Mouse (Mus musculus) cerebellum, adult 2 months (tissue): ENCODE measurements around the gene Smad9. TPM values are rescaled to one million over a fixed set of nuclear protein-coding genes. Genes with fewer than 3 reads are reported as not detected.
A peak's percentile ranks its signal among the peaks of the same experiment; 100 is the strongest.

Source experiments
- DNase-seq, 2 experiments: peaks; one replicate each; pipeline ENCODE4 v3.0.0; 2021
- H3K27ac ChIP-seq: fragments of 200-500 bp; 2 replicates; pipeline ENCODE4 v1.5.1; 2012; ENCODE audit warnings: low read length, control low read depth, inconsistent platforms; ENCODE audit not compliant: insufficient read depth
- H3K27me3 ChIP-seq: fragments of 200-500 bp; 2 replicates; pipeline ENCODE4 v1.6.1; 2012; ENCODE audit warnings: inconsistent platforms, mild to moderate bottlenecking, low read length, moderate library complexity; ENCODE audit not compliant: control insufficient read depth, insufficient read depth
- H3K4me1 ChIP-seq: fragments of 200-500 bp; 2 replicates; pipeline ENCODE4 v1.6.1; 2011; ENCODE audit warnings: low read length; ENCODE audit not compliant: control insufficient read depth, insufficient read depth
- H3K4me3 ChIP-seq: fragments of 200-500 bp; replicated peaks from 2 replicates; pipeline ENCODE3; 2011; ENCODE audit warnings: mild to moderate bottlenecking, low read depth, low read length, control low read depth; ENCODE audit not compliant: insufficient read depth
- CTCF ChIP-seq: fragments of 200-500 bp; IDR thresholded peaks from 2 replicates; pipeline ENCODE4 v1.5.1; 2011; ENCODE audit warnings: low read depth, mild to moderate bottlenecking, control low read depth, low read length, moderate library complexity, borderline replicate concordance; ENCODE audit not compliant: insufficient read depth
- POLR2A ChIP-seq: fragments of 200-500 bp; IDR thresholded peaks from 2 replicates; pipeline ENCODE4 v1.6.1; 2011; ENCODE audit warnings: low read length, control low read depth, borderline replicate concordance; ENCODE audit not compliant: insufficient read depth
- WGBS: fragments of 180-500 bp; shearing (Covaris S2); methylation state at CpG from one replicate; pipeline ENCODE4 v1.1.7; 2018; 5-methylcytosine and 5-hydroxymethylcytosine counted together
- polyA plus RNA-seq: library from polyadenylated mRNA; depleted of rRNA; stranded (reverse); fragments of >200 nt; gene quantifications from 2 replicates; pipeline ENCODE4 v1.2.3, GENCODE M21; 2012

Gene Smad9
- polyA plus RNA-seq, 1 experiment = 13.7 TPM

DNA sequence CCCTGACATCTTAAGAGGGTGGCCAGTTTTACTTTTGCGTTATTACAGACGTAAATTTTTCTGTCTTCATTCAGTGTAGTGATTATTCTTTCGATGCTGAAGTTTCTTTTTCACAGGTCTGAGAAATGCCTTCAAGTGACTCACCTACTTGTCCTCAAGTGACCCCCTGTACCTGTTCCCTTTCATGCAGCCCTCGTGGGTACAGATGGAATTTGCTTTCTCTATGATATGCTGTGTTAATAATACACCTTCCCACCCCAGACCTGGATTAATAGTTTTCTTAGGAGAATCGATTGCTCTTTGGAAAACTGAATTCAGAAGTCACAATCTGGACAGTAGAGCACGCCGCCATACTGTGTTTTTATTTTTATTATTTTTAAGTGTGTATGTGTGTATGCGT lies 18.1 kb upstream of the Smad9 start:
- DNase-seq = no peak
- TF ChIP-seq CTCF (no peak), POLR2A (no peak)
- 94% methylated on average over 8 of the region's 8 CpGs for WGBS

DNA sequence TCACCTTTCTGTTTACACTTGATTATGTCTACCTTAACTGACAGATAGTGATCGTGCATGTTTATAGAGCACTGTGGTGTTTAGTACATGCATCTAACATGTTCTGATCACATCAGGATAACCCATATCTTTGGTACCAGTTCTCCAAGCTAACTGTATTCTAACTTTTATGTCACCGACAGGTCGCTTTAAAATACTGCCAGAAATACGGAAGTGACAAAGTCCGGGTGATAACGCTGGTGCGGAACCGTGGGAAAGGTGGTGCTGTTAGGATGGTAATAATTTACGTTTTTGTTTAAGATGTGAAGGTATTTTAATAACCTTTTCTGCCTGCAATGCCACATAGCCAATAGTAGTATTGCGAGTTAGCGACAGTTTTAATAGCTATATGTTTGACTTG lies 13.4 kb upstream of the Smad9 start:
- no peak overlapping the region for H3K27ac ChIP-seq
- H3K4me1 ChIP-seq = no peaks in the 10 kb centered on the region; the same call in 1 of the 2 replicates
- TF ChIP-seq CTCF (no peak), POLR2A (no peak)
- H3K4me3 ChIP-seq = no peak overlapping the region
- DNase-seq = no peak
- H3K27me3 ChIP-seq = no peaks in the 10 kb centered on the region
- WGBS = 97% methylated on average over 11 of the region's 11 CpGs

More for the DNA sequence above, 18.1 kb upstream of the Smad9 start:
- Histone ChIP-seq H3K27ac (no peak overlapping the region), H3K4me1 (no peaks in the 10 kb centered on the region), H3K27me3 (no peaks in the 10 kb centered on the region), H3K4me3 (no peak overlapping the region)

DNA sequence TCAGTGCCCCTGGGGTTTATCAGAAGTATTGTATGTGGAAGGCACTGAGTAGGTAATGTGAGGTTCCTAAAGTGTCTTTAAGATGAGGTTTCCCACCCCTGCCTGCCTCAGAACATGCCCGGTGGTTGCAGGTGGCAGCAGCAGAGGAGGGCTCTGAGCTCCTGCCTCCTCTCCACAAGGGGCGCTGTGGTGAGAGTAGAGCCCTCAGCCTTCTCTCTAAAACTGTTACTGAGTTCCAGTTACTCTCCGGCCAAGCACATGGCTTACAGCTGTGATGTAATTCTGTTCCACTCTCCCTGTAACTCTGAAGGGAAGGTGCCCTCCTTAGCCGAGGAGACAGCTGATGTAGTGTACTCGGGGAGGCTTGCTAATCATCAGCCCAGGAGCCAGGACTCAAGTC lies 9.6 kb upstream of the Smad9 start:
- no peak overlapping the region for H3K27ac ChIP-seq
- no peak for TF ChIP-seq POLR2A
- peak; percentile 40; the same call in 1 of the 2 replicates for TF ChIP-seq CTCF
- 52% methylated on average over 5 of the region's 5 CpGs for WGBS
- no peaks in the 10 kb centered on the region; the same call in 1 of the 2 replicates for H3K4me1 ChIP-seq
- no peak for DNase-seq
- H3K27me3 ChIP-seq = no peaks in the 10 kb centered on the region
- H3K4me3 ChIP-seq = no peak overlapping the region

DNA sequence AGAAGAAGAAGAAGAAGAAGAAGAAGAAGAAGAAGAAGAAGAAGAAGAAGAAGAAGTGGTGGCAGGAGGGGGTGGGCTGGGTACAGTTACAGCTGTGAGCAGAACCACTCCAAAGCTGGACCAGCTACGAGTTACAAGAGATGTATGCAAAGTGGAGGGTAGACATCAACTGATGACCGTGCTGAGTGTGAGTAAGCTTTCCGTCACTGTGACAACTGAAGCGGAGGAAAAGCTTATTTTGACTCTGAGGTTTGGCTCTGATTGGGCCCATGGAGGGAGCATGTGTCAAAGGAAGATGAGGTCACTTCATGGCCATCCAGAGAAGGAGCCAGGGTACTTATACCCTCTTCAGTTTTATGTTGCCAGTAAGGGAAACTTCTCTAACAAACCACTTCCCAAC lies 2.0 kb upstream of the Smad9 start:
- TF ChIP-seq POLR2A = no peak
- DNase-seq = no peak
- H3K27me3 ChIP-seq = no peaks in the 10 kb centered on the region
- H3K4me1 ChIP-seq = no peaks in the 10 kb centered on the region
- no peak overlapping the region for H3K27ac ChIP-seq
- no peak overlapping the region for H3K4me3 ChIP-seq
- WGBS = 77% methylated on average over 4 of the region's 4 CpGs

DNA sequence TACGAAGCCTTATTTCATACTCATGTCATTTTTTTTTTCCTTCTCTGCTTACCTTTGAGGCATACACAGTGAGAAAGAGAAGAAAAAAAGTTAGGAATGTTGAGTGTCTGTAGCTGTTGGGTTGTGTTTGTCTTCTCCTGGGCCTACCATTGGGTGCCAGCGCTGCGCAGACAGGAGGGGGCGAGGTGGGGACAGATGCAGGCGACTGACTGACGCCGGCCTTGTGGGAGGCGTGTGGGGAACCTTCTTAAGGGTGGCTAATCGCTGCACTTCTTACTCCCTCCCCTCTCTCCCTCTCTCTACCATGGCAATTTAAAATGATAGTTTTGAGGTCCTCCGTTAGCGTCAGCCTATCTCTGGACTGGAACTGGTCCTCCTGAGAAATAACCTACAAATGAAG lies 676 bp downstream of the Smad9 start:
- WGBS = 1% methylated on average over 11 of the region's 11 CpGs
- peak overlapping the region; percentile 56 for H3K4me3 ChIP-seq
- no peaks in the 10 kb centered on the region for H3K27me3 ChIP-seq
- TF ChIP-seq POLR2A (no peak), CTCF (no peak)
- peak; percentile 46 to 48 for DNase-seq
- no peaks in the 10 kb centered on the region for H3K4me1 ChIP-seq
- peak overlapping the region; percentile 48; the same call in 1 of the 2 replicates for H3K27ac ChIP-seq

DNA sequence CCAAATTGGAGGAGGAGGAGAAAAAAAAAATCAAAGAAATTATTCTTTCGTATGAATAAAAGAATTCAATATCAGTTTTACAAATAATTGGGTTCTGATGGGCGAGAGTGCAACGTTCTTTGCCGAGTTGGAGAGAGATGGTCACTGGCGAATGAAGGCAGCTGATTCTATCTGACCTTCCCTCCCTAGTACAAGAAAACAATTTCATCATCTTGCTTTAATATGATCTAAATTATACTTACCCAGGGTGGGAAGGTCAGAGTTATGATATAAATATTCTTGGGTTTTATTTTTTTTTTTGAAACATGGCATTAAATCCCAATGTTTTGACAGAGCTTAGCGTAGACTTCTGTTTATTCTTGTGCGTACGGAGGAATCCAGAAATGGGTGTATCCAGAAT lies 2.1 kb downstream of the Smad9 start:
- H3K4me1 ChIP-seq = no peaks in the 10 kb centered on the region
- H3K27me3 ChIP-seq = no peaks in the 10 kb centered on the region
- TF ChIP-seq POLR2A (no peak), CTCF (no peak)
- no peak for DNase-seq
- no peak overlapping the region for H3K4me3 ChIP-seq
- WGBS = 94% methylated on average over 8 of the region's 8 CpGs
- no peak overlapping the region for H3K27ac ChIP-seq

DNA sequence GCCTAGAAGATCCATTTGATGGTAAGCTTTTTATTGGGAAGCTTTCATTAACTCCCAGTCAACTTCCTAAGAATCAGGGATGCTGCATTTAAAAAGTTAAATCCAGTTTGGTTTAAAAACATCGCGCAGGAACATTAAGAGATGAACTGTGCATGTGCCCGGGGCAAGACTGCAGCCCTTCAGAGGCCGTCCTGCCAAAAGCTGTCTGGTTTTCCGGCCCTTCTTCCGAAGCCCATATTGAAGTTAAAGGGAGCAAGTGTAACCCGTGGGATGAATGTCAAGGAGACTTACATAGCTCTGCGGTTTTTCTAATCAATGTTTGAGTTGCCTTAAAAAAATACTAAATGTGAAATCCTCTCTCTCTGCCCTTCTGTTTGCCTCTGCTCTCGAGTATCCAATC lies 3.8 kb downstream of the Smad9 start:
- WGBS = 83% methylated on average over 9 of the region's 9 CpGs

DNA sequence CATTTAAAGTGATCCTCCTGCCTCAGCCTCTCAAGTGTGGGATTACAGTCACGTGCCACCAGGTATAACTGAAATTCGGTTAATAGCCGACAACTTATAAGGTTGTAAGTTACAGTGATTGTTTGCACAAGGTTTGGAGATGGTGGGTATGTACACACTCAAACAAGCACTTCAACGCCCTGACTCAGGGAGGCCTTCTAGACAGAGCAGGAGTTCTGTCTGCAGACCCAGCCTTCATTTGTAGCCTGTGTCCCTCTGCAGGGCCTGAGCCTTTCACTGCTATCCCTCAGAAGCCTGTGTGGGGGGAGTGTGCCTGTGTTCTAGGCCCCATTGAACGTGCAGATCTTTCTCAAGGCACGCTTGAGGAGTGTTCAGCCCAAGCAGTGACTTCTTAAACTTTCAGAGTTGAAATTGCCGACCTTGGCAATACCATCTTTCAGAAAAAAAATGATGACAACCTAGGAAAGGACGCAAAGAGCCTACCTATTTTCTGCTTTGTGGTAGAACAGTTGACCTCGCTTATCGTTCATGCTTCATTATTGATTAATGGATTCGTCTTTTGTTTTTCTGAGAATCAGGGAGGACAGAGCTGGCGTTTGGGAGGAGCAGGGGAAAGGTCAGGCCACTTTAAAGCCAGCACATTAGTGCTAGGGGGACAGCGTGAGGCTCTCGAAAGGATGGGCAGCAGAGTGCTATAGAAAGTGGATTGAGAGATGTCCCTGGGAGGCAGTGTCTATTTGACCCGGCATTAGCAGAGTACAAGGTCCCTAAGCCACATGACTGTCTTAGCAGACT lies 5.1 kb downstream of the Smad9 start:
- 63% methylated on average over 15 of the region's 15 CpGs for WGBS
- Histone ChIP-seq H3K4me1 (no peaks in the 10 kb centered on the region; the same call in 1 of the 2 replicates), H3K27me3 (no peaks in the 10 kb centered on the region), H3K4me3 (no peak overlapping the region), H3K27ac (no peak overlapping the region)
- no peak for TF ChIP-seq POLR2A
- no peak for DNase-seq

More for the DNA sequence above, 3.8 kb downstream of the Smad9 start:
- no peak overlapping the region for H3K27ac ChIP-seq
- H3K4me1 ChIP-seq = no peaks in the 10 kb centered on the region; the same call in 1 of the 2 replicates
- no peak overlapping the region for H3K4me3 ChIP-seq
- H3K27me3 ChIP-seq = no peaks in the 10 kb centered on the region
- DNase-seq = no peak
- no peak for TF ChIP-seq CTCF
- no peak for TF ChIP-seq POLR2A
